Mouse (Mus musculus) common myeloid progenitor, adult 5-6 weeks (primary cell): ENCODE data around the gene Il1rl2. TPM values are rescaled to one million over a fixed set of nuclear protein-coding genes. Genes with fewer than 3 reads are reported as not detected.

Experiments
- ATAC-seq: replicated peaks from 2 replicates; pipeline ENCODE4 v1.8.0; 2016; ENCODE audit warnings: low read depth, mild to moderate bottlenecking, moderate TSS enrichment, inconsistent platforms; ENCODE audit not compliant: poor library complexity, severe bottlenecking
- total RNA-seq: library from RNA; stranded (forward); fragments of 200-1000, 187-1606 nt; gene quantifications from 2 replicates; pipeline ENCODE4 v1.2.3, GENCODE M21; 2017

Gene Il1rl2
- total RNA-seq, 1 experiment from 2014 or later: 1.4 TPM

DNA sequence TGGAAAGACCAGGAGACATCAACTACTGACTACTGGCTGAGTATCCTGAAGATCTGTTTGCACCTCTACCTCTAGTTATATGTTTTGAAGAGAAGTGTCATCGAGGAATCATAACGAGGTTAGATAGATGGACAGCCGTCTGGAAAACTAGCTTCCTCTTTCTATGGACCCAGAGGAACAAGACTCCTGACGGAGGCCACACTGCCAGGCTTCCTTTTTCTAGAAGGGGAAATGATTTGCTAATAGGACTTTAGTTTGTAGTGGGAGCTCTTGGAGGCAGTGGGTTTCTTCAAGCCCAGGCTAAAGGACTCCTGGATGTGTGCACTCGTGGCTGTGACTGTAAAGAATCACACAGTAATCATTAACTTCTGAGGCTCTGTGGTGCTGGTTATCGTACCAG is 2.6 kb upstream of the Il1rl2 start:
- peak; percentile 62 for ATAC-seq

DNA sequence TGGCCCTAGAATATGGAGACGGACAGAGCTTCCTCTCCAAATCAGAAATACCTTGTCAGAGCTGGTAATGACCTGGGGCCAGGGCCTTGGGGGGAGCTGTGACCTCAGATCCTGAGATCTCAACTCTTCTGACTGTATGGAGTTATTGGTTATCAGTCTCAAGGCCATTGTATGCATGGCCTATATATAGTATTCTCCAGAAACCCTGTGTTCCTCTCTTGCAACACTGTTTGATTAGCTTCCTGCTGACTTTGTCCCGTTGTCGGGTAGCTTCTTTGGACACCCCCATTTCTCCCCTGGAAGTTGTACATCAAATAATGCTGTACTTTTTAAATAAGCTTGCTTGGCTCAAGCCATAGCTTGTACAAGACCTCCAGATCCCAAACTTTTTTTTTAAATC is 1.9 kb upstream of the Il1rl2 start:
- no peak for ATAC-seq

DNA sequence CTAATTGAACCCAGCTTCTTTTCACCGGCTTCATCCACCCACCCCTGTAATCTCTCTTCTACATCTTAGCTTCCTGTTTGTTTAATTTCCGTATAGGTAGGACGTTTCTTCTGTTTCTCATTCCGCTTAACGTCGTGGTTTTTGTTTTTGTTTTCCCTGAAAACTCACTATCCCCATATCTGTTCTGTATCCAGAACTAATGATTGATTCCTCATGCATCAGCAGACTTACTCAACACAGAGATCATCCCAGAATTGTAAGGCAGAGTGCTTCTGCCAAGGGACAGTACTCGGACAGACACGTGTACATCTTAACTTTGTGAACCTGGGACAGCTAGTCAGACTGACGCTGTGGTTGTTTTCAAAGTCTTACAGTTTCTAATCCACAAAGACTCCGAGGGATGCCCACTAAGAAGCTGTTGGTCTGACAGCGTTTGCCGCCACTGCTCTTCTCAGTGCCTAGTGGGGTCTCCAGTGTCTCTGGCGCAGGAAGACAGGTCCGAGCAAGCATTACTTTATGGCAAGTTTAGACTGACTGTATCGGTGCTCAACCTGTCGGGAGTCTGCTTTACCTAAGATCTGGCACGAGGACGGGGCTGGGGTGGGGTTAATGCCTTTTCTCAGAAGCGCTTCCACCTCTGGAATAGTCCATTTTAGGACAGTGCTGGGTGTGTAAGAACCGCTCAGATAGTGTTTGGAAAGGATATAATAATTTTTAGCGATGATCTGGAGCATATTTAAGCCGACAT is 719 bp downstream of the Il1rl2 start:
- peak; percentile 19 for ATAC-seq

DNA sequence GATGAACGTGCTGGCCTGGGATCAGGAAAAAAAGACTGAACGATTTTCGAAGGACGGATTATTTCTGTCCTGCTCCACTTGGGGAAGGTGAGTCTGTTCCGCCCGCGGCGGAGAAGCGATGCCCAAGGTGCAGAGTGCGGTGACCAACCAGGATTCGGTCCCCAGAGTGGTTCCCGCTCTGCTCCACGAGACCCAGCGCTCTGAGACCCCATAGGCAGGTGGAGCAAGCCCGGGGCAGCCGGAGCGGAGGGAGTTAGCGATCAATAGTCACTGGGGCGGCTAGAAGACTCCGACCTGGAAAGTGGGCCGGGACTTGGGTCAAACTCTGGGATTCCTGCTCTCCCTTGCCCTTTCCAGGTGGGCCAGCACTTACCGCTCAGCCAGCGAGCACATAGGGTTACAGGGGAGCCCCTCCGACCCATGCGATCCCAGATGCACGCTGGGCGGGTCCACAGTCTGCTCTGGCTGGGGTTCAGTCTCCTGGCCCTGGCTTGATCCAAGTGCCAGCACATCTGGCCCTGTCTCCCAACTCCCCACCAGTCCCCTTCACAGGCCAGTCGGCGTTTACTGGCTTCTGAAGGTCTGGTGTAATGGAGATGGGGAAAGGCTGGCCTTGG is 1.4 kb downstream of the Il1rl2 start:
- ATAC-seq: no peak

DNA sequence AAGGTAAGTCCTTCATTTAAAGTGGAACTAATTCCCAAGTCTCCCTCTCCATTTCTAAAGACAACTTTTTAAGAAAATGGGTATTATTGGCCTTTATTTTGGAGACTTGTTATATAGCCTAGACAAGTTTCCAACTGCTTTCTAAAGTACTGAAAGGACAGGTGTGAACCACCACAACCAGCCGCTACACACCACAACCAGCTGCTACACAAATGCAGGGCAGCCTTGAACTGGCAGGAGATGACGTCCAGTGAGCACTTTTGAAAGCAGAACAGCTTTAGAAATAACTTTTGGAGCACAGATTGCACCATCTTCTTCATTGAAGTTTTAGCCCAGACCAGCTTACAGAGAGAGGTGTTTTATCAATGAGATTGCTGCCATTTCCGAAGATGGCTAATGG is 3.2 kb downstream of the Il1rl2 start:
- no peak for ATAC-seq

DNA sequence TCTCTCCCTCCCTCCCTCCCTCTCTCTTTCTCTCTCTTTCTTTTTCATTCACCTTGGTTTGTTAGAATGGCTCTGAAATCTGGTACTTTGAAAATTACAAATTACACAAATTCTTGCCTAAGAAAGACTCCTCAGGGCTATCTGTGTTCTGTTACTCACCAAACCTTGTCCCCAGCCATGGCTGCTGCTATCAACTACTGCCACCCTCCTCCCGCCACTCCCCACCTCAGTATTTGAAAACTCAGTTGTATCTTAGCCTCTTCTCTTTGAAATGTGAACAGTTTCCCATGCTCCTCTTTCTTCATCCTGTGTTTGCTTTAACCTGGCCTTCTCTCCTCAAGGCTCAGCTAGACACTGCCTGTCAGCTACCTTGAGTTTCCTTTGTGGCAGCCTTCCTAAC is 5.1 kb downstream of the Il1rl2 start:
- no peak for ATAC-seq

DNA sequence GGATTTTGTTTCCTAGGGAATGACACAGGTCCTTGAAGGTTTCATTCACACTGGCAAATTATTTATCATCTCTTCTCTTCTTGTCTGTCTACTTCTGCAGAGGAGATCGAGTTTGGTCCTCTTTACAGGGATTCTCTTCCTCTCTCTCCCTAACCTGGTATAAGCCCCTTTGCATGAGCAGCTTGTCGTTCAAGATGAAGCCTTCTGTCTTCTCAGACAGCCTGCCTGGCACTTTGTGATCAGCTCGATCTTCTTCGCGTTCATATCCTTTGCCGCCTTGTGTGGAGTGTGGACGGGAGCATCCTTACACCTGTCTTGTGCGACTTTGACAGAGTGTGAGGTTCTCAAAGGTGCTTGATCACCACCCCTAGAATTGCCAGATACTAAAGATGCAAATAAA is 5.8 kb downstream of the Il1rl2 start:
- ATAC-seq: no peak

DNA sequence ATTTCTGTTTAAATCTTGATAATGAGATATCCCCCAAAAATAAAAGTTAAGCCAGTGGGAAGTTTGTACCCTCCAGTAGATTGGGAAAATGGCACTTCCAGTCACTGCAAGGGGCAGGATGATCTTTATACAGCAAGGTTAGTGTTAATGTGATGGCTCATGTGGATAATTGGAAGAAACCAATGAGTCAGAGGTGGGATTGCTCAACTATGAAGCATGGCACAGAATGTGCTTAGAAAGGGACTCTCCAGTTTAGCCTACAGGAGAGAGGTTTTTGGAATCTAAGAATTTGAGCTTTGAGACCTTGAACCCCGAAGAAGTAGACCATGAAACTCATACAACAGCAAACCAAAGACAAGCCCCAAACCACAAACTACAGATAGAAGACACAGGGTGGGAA is 14.9 kb downstream of the Il1rl2 start:
- ATAC-seq: no peak

DNA sequence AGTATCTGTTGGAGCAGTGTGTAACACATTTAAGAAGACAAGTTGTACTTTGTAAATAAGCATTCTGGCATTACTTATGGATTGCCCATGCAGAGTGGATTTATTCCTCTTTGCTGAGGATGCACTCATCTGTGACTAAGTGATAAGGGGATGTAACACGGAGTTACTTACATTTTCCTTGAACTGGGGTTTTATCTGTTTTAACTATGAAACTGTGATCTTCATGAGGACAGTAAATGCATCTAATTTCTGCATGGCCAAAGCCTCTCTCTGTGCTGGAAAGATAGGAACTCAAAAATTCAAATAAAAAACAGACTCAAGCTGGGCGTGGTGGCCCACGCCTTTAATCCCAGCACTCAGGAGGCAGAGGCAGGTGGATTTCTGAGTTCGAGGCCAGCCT is 15.7 kb downstream of the Il1rl2 start:
- no peak for ATAC-seq

DNA sequence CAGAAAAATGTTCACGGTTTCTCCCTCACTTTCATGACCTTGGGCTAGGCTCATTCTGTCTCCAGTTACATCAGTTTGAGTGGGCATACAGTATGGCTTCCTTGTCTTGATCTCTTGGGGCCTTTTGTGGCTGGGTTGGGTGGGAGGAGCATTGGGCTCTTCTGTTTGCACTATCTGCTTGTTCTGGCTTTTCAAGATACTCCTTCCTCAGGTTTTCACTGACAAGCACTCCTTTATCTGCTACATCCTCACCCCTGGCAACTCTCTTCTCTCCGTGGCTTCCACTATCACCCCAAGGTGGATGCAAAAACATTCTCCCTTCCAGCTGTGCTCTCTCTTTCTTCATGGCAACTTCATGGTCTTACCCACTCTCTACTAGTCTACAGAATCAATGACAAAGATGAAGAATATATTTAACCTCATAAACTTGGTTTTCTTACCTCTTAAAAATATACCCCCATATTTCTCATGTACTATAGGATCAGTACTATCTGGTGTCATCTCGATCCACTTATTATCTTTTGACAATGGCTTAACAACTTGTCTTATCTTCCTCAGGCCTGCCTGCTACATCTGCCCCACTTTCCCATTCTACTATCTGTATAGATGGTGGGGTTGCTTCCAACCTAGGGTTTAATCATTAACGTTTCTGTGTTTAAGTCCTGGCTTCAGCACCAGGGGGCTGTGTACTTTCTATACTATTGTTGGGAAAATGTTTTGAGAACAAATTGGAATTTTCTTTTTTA is 27.9 kb downstream of the Il1rl2 start:
- no peak for ATAC-seq

DNA sequence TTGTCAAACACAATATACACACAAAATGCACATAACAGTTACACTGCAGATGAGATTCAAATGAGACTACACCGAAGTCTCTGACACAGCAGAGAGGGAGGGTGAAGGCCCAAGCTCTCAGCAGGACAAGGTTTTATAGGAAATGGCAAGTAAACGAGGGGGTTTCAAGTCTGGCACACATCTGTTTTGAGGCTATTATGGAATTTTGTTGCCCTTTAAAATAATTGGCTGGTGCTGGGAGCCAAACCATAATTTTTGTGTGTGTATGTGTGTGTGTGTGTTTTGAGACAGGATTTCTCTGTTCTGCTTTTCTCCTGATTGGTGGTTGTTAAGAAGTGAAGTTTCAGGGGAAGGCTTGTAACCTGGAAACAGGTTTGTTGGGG is 28.5 kb downstream of the Il1rl2 start:
- no peak for ATAC-seq

DNA sequence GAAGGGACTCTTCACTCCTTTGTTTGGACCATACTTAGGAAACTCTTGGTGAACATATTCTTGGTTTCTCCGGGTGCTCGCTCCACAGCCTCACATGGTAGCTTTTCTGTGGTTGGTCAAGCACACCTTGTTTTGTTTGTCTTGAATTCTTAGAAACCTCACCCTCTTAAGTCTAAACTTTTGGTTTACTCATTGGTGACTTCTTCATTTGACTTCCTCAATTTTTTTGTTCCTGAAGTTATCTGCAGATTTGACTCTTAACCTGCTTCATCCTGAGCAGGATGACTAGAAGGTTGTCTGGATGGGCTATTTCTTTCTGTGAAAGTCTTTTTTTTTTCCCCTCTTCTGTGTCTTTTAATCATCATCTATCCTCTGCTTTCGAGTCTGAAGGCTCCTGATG is 30.3 kb downstream of the Il1rl2 start:
- 0 out of 2 replicates have a peak, but pooled peaks have one; percentile 8 for ATAC-seq

DNA sequence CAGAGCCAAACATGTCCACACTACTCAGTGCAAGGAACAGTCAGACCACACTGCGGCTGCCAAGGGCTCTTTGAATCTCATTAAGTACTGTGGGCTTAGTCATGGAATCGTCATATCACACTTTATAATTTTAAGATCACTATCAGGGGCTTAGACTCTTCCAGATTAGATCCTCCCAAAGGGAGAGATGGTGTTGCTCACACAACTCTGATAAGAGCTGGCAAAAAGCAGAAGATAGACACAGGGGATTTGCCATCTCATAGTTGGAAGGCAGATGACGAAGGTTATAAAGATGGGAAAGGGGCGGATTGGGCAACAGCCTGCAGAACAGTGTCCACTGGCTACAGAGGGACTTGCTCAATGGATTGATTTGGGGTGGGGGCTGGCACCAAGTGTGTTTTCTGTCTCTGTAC is 31.0 kb downstream of the Il1rl2 start:
- peak; percentile 24 for ATAC-seq

DNA sequence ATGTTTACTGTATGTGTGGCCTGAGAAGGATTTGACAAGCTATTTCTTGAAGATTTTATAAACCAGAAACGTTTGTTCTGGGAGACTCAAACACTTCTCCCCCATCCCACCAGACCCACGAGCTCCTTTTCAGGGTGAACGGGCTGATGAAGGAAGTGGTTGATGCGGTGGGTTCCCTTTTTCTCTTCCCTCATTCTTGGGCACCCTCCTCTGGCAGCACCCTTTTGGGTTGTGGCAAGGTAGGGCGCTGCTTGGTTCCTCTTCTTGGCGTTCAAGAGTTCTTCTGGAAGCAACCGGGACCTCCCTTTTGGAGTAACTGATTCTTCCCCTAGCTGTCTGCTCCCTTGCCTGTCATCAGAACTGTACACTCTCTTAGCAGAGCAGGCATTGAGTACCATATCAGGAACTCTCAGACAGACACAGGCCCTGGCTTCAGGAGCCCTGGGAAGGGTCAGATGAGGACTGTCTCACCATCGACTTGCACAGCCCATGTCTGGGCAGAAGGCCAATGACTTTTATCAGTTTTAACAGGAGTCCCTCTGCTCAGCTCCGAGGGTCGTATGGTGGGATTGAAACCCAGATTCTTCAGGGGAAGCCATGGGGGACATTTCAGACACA is 31.6 kb downstream of the Il1rl2 start:
- ATAC-seq: peak; percentile 71

DNA sequence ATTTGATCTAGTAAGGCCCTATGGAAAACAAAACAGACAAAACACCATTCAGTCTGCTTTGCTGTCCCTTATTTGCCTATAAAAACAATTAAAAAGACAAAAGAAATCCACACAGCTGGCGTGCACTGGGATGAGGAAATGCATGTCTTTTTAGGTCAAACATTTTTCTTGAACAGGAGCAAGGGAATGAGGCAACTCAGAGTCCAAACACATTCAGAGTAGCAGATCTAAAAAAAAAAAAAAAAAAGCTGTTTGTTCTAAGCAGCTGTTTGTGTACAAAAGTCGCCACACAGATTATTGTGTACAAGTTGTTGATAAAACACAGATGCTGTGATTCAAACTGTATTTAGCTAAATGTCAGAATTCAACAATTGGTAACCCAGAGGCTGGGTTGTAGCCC is 33.5 kb downstream of the Il1rl2 start:
- ATAC-seq: no peak

DNA sequence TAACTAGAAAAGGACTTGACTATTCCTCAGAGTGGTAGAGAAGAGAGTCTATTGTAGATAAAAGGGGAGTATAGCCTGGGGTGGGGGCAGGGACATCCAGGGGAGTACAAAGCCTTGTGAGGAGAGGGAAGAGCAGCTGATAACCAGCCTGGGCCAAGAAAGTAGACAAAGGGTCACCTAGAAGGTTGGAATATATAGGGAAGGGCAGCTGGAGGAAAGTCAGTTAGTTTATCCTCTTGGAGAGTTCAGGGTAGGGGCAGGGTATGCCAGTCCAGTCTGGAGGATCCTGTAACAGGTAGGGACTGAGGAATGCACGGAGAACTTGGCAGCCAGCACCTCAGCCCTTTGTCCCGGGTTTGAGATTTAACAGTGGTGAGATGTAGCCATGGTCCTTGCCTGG is 33.9 kb downstream of the Il1rl2 start:
- no peak for ATAC-seq

DNA sequence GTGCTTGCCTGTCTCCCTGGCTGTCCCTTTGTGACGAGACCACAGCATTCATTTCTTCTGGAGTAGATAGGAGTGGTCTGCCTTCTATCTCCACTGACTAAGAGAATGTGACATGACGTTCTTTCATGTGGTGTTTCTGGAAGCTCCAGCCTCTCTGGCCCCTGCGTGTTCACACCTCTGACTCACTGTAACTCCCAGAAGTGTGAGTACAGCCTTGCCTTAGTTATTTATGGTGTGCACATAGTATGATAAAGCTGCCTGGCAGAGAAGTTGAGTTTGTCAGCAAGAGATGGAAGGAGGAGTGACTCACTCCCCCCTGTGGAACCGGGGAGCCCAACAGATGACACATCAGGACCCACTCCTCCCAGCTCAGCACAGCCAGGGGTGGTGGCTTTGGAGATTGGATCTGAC is 34.4 kb downstream of the Il1rl2 start:
- no peak for ATAC-seq

DNA sequence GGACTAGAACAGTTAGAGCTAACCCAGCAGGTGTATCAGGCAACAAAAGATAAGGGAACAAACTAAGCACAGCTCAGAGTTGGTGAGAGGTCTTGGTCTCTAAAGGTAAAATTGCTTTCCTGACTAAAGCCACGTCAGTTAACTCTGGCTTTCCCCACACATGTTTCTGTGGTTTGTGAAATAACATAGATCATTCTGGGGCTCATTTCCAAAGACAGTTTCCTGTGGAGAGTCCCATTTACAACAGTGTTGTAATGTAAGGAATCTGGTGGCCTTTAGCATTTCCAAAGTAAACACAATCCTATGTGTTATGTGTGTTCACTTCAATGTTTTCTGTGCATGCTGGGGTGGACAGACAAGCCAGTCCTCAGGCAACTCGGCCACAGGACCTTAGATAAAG is 35.3 kb downstream of the Il1rl2 start:
- no peak for ATAC-seq

DNA sequence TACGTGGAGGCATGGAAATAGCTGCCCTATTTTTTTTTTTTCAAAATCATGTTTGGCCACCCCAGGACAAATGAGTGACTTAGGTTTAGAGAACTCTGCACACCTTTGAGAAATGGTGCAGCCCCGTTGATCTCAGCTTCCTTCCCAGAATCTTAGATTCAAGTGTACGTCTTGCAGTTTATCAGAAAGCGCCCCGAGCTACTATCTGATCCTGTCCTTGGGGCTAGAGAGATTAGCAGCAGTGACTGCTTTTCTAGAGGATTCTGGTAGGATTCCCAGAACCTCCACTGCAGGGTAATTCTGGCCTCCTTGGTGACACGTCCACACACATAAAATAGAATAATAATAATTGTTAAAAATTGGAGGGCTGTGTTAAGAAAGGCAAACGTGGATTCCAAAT is 36.6 kb downstream of the Il1rl2 start:
- ATAC-seq: no peak

DNA sequence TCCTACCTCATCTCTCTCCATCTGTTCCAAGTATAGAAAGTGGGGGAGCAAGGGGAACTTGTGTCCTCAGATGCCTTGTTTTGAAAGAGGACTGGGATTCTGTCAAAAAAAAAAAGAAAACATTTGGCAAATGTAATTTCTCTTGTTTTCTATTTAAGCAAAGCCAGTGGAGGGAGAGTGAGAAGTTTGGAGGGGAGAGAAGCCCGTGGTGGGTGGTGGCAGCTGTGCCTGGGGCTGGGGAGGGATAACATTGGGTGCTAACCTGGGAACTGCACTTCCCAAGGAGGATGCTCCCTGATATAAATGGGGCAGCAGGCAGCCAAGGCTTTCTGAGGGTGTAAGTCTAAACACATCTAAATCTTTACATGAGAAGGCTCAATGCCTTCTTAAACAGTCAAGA is 37.2 kb downstream of the Il1rl2 start:
- ATAC-seq: no peak

DNA sequence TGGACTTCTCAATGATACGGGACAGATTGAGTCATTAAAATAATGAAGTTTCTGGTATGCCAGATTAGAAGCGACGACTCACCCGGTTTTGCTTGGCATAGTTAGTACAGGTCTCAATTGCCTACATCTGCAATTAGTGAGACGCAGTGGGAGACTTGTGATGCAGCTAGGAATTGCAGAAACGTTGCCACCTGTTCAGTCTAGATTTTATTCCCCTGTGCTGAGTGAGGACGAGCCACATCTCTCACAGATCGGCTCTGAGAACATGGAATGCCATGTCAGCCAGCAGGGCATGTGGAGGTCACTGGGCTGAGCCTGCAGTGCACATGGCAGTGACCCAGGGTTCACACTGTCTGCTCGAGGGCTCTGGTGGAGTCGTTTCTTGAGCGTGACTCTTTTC is 38.4 kb downstream of the Il1rl2 start:
- ATAC-seq: no peak
